Mouse (Mus musculus) lung, postnatal 0 days (tissue): ENCODE measurements around the gene Diras1. TPM values are rescaled to one million over a fixed set of nuclear protein-coding genes. Genes with fewer than 3 reads are reported as not detected.
A peak's percentile ranks its signal among the peaks of the same experiment; 100 is the strongest.

ENCODE experiments used
- ATAC-seq: fragments of 200-750 bp; cut with Nextera tagmentation; 2 replicates; pipeline ENCODE4 v1.8.0; 2017; ENCODE audit warnings: moderate library complexity
- DNase-seq: peaks from one replicate; pipeline ENCODE4 v3.0.0-alpha.2; 2016; ENCODE audit warnings: low spot score
- H3K27ac ChIP-seq: fragments of 300-500 bp; sonication (generic); 2 replicates; pipeline ENCODE4 v1.5.1; 2014; ENCODE audit warnings: antibody characterized with exemption, mild to moderate bottlenecking, low read length, mixed read lengths
- H3K27me3 ChIP-seq: fragments of 300-500 bp; sonication (generic); replicated peaks from 2 replicates; pipeline ENCODE4 v1.6.1; 2014; ENCODE audit warnings: low read length, mixed read lengths; ENCODE audit not compliant: insufficient read depth
- H3K36me3 ChIP-seq: fragments of 300-500 bp; sonication (generic); 2 replicates; pipeline ENCODE4 v1.6.1; 2014; ENCODE audit warnings: low read length, mixed read lengths; ENCODE audit not compliant: insufficient read depth
- H3K4me1 ChIP-seq: fragments of 300-500 bp; sonication (generic); 2 replicates; pipeline ENCODE4 v1.6.1; 2014; ENCODE audit warnings: antibody characterized with exemption, low read depth, low read length, mixed read lengths; ENCODE audit not compliant: insufficient read depth
- H3K4me2 ChIP-seq: fragments of 300-500 bp; sonication (generic); replicated peaks from 2 replicates; pipeline ENCODE4 v1.6.1; 2014; ENCODE audit warnings: low read depth, mild to moderate bottlenecking, low read length, moderate library complexity, mixed read lengths
- H3K4me3 ChIP-seq: fragments of 300-500 bp; sonication (generic); 2 replicates; pipeline ENCODE4 v1.5.1; 2014; ENCODE audit warnings: low read depth, low read length
- H3K9ac ChIP-seq: fragments of 300-500 bp; sonication (generic); replicated peaks from 2 replicates; pipeline ENCODE4 v1.6.1; 2014; ENCODE audit warnings: low read depth, mild to moderate bottlenecking
- H3K9me3 ChIP-seq: fragments of 300-500 bp; sonication (generic); 2 replicates; pipeline ENCODE4 v1.6.1; 2016; ENCODE audit warnings: low read length, mixed read lengths
- CTCF ChIP-seq: IDR thresholded peaks from 2 replicates; pipeline ENCODE4 v1.5.1; 2016; ENCODE audit warnings: antibody characterized with exemption, mild to moderate bottlenecking
- EP300 ChIP-seq: IDR thresholded peaks from 2 replicates; pipeline ENCODE4 v1.6.1; 2016; ENCODE audit warnings: antibody characterized with exemption, mild to moderate bottlenecking, control low read depth
- WGBS: fragments of 180-500 bp; shearing (Covaris S2); extraction: QIAGEN DNeasy Blood & Tissue Kit; methylation state at CpG from one replicate; pipeline ENCODE4 v1.1.7; 2014; 5-methylcytosine and 5-hydroxymethylcytosine counted together
- polyA plus RNA-seq: library from polyadenylated mRNA; unstranded; fragments of >200 nt; fragmentation: Nextera tagmentation; extraction: Ambion mirVana; gene quantifications from 2 replicates; pipeline ENCODE4 v1.2.1, GENCODE M21; 2015

Diras1 gene
- polyA plus RNA-seq, 1 experiment from 2014 or later, result not detected

DNA sequence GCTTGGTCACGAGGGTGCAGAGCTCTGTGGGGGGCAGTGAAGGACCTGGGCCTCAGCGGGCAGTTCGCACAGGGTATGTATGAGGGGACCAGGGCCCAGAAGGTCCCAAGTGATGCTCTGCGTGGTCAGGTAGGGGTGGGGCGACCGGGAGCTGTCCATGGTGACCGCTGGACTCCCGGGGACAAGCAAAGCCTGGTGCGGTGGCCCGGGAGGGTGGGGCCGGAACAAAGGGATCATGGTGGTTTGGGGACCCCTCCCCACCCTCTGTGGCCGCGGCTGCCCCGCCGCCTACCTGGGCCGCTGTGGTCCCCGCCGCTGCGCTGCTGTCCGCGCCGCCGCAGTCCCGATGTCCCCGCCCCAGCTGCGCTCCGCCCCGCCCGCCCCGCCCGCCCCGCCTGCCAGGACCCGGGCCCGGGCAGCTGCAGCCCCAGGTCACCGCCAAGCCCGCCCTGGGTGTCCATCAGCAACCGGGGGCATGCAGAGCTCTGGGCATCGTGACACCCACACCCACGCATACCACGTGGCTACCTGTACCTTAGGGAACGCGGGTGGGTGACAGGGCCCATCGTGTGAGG, 328 bp downstream of the Diras1 start:
- DNase-seq (no peak), ATAC-seq (peak; percentile 35; the same call in 1 of the 2 replicates)
- Histone ChIP-seq H3K4me3 (no peak overlapping the region), H3K4me1 (no peaks in the 10 kb centered on the region), H3K4me2 (peak overlapping the region; percentile 42; the same call in 1 of the 2 replicates), H3K27ac (no peak overlapping the region), H3K27me3 (peaks cover 3% of the 10 kb centered on the region; the same call in 1 of the 2 replicates), H3K9ac (no peak overlapping the region), H3K36me3 (0 out of 2 replicates have a peak, but pooled peaks cover 2% of the 10 kb centered on the region), H3K9me3 (no peaks in the 10 kb centered on the region)
- WGBS, result 3% methylated on average over 34 of the region's 43 CpGs
- TF ChIP-seq CTCF (no peak), EP300 (no peak)

DNA sequence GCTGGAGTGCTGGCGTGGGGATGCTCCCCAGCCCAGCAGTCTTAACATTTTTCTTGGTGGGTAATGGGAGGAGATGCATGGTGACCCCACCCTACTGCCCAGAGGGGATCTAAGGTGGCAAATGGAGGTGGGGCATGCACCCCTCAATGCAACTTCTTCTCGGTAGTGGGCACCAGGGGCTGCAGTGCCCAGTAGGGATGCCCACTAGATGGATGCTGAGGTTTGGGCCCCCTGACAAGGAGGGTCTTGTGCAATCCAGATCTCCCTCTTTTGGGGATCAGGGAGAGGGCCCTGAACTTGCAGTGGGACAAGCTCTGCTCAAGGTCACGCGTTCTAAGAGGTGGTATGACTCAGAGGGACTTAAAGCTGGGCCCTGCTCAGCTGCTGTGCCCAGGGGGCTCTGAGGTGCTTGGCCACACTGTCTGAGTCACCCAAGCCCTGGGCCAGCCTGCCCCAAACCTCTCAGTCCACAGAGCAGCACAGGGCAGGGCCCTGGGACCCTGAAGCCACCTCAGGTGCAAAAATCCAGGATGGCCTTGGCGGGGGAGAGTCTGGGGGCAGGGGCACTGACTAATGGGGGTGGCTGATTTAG, 1.0 kb downstream of the Diras1 start:
- H3K9me3 ChIP-seq, result no peaks in the 10 kb centered on the region
- 55% methylated on average over 5 of the region's 5 CpGs for WGBS
- no peak overlapping the region for H3K4me3 ChIP-seq
- DNase-seq (no peak), ATAC-seq (no peak)
- peaks cover 3% of the 10 kb centered on the region; the same call in 1 of the 2 replicates for H3K27me3 ChIP-seq
- TF ChIP-seq CTCF, result no peak
- no peak for TF ChIP-seq EP300
- H3K4me2 ChIP-seq, result no peak overlapping the region
- no peaks in the 10 kb centered on the region for H3K36me3 ChIP-seq
- no peak overlapping the region for H3K9ac ChIP-seq
- no peaks in the 10 kb centered on the region for H3K4me1 ChIP-seq
- H3K27ac ChIP-seq, result no peak overlapping the region

GRCm38 (mm10) chr10:81022744-81023143, 2.7 kb downstream of the Diras1 start:
- no peak overlapping the region for H3K4me3 ChIP-seq
- no peaks in the 10 kb centered on the region for H3K9me3 ChIP-seq
- H3K27me3 ChIP-seq, result peaks cover 3% of the 10 kb centered on the region; the same call in 1 of the 2 replicates
- no peak overlapping the region for H3K9ac ChIP-seq
- DNase-seq (no peak), ATAC-seq (no peak)
- peak; percentile 36; the same call in 1 of the 2 replicates for TF ChIP-seq CTCF
- TF ChIP-seq EP300, result no peak
- no peak overlapping the region for H3K4me2 ChIP-seq
- 67% methylated on average over 8 of the region's 8 CpGs for WGBS
- H3K4me1 ChIP-seq, result no peaks in the 10 kb centered on the region
- H3K27ac ChIP-seq, result no peak overlapping the region
- no peaks in the 10 kb centered on the region for H3K36me3 ChIP-seq

DNA sequence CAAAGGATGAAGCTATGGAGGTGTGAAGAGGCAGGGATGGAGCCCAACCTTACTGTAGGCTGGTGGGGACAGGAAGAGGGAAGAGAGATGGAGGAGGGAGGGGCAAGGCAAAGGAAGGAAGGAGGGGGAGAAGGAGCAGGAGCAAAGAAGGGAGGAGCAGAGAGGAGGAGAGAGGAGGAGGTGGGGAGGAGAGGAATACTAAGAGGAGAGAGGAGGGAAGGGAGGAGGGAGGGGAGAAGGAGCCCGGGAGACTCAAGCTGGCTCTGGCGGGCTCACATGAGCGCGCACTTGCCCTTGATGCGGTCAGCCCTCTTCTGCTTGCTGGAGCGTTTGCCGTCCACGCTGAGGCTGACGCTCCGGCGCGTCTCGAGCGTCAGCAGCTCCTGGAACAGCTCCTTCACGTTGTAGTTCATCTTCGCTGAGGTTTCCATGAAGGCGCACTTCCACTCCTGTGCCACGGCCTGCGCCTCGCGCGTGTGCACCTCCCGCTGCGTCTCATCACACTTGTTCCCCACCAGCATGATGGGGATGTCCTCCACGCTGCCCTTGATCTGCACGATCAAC, 3.8 kb downstream of the Diras1 start:
- no peak for TF ChIP-seq EP300
- no peak for TF ChIP-seq CTCF
- no peak for ATAC-seq
- WGBS, result 9% methylated on average over 20 of the region's 26 CpGs
- Histone ChIP-seq H3K4me2 (no peak overlapping the region), H3K27me3 (peaks cover 3% of the 10 kb centered on the region; the same call in 1 of the 2 replicates), H3K9me3 (no peaks in the 10 kb centered on the region), H3K4me3 (no peak overlapping the region), H3K4me1 (no peaks in the 10 kb centered on the region), H3K9ac (no peak overlapping the region), H3K27ac (no peak overlapping the region), H3K36me3 (no peaks in the 10 kb centered on the region)
- DNase-seq, result no peak

DNA sequence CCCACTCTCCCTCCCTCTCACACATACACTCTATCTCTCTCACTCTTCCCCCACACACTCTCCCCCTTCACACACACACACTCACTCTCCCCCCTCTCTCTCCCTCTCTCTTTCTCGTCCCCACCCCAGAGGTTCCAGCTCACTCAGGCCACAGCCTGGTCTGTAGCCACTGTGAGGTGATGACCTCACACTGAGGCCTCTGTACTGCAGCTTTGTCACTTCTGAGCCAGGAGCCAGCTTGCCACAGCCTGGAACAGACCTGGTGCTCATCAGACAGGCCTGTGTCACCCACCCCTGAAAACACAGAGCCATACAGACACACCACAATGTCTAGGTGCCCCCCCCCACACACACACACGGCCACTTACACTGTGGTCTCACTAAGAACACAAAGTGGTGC, 5.3 kb downstream of the Diras1 start:
- Histone ChIP-seq H3K36me3 (no peaks in the 10 kb centered on the region), H3K4me3 (no peak overlapping the region), H3K9me3 (no peaks in the 10 kb centered on the region), H3K27ac (no peak overlapping the region), H3K27me3 (peaks cover 1% of the 10 kb centered on the region; the same call in 1 of the 2 replicates), H3K4me2 (no peak overlapping the region), H3K9ac (no peak overlapping the region), H3K4me1 (no peaks in the 10 kb centered on the region)
- no peak for ATAC-seq
- WGBS, result 30% methylated on average over 2 of the region's 2 CpGs
- no peak for DNase-seq
- TF ChIP-seq CTCF (no peak), EP300 (no peak)

DNA sequence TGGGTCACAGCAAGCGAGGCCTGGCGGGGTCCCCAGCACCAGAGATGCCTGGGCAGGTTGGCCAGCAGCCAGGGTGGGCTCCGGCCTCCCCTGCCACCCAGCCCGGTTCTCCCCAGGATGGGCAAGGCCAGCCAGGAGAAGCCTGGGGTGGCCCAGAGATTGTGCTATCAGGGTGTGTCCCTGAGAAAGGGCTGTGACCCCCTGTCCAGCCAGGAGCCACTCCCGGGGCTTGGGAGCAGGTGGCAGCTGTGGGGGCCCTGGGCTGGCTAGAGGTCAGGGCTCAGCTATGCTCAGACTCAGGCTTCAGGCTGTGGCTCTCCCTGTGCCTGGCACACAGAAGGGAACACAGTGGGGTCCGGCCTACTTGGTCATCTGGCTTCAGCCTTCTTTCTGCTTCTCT, 5.8 kb downstream of the Diras1 start:
- ATAC-seq, result no peak
- Histone ChIP-seq H3K27me3 (no peaks in the 10 kb centered on the region; the same call in 1 of the 2 replicates), H3K9me3 (no peaks in the 10 kb centered on the region), H3K4me1 (no peaks in the 10 kb centered on the region), H3K4me2 (no peak overlapping the region), H3K4me3 (no peak overlapping the region), H3K36me3 (no peaks in the 10 kb centered on the region), H3K27ac (no peak overlapping the region), H3K9ac (no peak overlapping the region)
- TF ChIP-seq CTCF (no peak), EP300 (no peak)
- 49% methylated on average over 3 of the region's 6 CpGs for WGBS
- no peak for DNase-seq
